Mouse (Mus musculus) naive thymus-derived CD4-positive, alpha-beta T cell, adult 2 months (primary cell): ENCODE measurements around the gene Boll.

Experiments
- DNase-seq: peaks from one replicate; pipeline ENCODE4 v3.0.0-alpha.2; 2011; ENCODE audit warnings: low read depth

Boll gene

DNA sequence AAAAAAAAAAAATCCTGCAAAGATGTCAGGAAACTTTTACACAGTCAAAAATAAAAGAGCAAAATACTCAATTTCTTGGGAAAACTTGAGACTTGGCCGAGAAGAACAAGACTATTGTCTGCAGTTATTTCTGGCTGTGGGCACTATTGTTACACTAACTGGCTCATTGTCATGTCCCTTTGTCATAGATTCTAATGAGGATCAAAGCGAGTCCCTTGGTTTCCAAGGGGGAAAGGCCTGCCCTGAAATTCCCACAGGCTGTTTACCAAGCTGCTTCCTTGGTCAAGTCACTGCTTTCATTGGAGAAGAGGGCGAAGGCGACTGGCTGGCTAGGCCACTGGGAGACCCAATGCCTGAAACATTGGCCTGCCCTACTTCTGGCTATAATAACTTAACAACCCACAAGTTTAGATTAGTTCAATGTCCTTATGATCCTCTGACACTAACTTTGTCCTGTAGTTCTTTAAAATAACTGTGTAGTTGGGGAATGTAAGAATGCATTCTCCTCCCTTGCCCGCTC, 157.4 kb downstream of the Boll start:
- no peak for DNase-seq

GRCm38 (mm10) chr1:55201850-55202752, 161.2 kb downstream of the Boll start:
- DNase-seq = no peak

- no peak for DNase-seq
These were observed 164.6 kb downstream of the Boll start for GRCm38 (mm10) chr1:55198719-55199118.
